Mouse (Mus musculus): Measurements from ENCODE around the gene Ugt2b34. TPM values are rescaled to one million over a fixed set of nuclear protein-coding genes. Genes with fewer than 3 reads are reported as not detected.
"Not testable (repeated sequence)": the region's sequence is repeated elsewhere in the genome, so short reads cannot be mapped to it uniquely, and the experiment has no call there.

Gene Ugt2b34
- under 1 TPM in 1 of 2 experiments, not detected in 1; 0.23 TPM for total RNA-seq (2021)
- long read RNA-seq, experiment 1 = 0 reads
- long read RNA-seq, experiment 2 = 0 reads

DNA sequence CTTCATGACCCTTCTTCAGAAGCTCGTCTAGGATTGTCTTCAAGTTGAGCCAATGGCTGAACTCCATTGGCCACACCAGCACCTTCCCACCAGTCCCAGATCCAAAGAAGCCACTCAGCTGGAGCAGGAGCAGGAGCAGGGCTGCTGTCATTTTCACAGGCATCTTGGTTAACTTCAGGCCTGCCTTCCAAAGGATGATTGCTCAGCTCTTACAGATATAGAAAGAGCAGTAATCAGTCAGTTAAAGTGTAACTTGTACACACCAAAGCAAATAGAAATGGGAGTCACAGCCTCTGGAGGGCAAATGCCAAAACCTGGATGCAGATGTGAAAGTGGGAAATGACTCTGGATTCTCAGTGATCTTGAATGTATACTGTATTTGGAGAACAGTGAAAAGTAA lies at the start of gene Ugt2b34:
Ugt2b34 (minus strand) TSS at position 180 of the 400 bp plus-strand sequence.
- no peak for DNase-seq (ENCODE audit: low spot score in 2 of 2)

DNA sequence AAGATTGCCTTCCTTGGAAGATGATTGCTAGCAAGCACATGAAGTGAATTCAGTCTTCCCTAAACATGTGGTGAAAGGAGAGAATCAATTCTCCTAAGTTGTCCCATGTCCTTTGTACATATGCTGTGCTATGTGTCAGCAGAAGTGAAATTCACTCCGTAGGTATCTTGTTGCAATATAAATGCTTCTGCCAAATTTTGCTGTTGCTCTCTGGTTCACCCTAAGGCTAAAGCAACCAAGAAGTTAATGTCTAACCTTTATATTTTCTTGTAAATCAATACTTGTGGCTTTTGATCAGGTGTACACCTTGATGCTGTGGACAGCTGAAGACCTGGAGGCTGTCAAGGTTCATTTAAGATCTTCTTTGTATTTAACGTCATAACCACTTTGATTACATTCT lies 35.4 kb upstream of the Ugt2b34 start:
- no peak for DNase-seq (ENCODE audit: low spot score in 2 of 2)

DNA sequence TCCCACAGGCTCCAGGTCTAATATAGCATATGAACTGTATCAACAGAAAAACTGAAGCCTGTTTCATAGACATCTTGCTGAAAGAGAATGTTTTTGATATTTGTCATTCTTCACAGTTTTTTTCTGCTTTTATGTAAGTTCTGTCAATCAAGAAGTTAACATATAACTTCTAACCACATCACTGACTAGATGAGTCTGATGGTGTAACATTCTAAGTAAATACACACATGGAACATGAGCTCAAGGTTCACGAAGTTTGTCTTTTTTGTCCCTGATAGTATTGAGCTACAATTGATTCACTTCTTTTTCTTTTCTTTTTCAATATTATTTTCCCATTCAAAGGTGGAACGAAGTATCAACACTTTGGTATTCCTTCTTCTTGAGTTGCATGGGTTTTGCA lies 19.7 kb upstream of the Ugt2b34 start, which contains the start of gene Ugt2b1:
Ugt2b1 (minus strand) TSS at position 105 of the 400 bp plus-strand sequence.
- DNase-seq (ENCODE audit: low spot score in 2 of 2) = no peak

DNA sequence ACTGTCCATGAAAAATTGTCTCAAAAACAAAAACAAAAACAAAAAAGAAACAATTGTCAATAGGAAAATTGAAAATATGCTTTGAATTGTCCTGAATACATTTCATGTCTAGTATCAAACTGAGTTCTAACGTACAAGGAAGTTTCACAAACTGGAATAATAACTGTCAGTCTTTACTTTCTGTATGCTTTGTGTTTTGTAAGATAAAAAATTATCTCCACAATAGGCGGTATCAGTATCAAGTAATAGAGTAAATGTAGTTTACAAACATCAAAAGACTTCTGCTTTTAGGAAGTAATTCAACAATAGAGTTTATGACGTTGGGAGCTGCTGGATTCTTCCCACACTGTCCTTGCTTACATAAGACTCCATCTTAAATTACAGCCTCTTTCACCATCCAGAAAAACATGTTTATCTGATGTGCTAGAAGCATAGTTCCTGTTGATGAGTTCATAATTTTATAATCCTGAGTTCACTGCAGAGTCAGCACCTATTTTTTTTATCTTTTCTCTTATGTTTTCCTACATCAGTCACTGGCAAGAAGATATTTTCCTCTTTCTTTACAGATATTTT lies 14.0 kb upstream of the Ugt2b34 start:
- DNase-seq (ENCODE audit: low spot score in 2 of 2) = no peak

DNA sequence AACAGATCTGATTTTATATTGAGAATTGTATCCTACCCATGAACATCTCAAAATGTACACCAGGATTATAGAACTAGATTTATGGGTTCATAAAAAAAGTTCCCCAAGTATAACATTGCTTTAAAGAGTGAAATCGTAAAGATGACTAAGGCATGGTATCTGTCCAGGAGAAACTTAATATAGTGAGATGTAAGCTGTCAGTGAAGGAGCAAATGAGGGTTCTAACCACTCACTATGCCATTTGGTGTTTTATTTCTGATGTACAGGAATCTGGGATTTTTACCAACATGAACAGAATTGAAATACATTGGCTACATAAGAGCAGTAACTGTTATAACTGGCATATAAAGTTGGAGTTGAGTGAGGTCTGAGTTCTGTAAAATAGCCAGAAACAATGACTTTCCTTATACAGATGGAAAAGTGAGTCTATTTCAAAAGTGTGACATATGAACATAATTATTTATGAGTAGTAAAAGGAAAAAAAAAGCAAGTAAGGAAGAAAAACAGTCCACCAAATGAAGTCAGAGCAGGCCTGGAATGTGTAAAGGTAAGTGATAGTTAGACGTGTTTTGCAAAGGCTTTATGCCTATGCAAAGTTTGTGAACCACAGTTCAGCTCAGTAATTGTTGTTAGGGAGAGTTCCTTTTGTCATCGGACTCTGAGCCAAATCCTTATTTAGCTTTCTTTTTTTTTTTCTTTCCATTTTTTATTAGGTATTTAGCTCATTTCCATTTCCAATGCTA lies 4.8 kb upstream of the Ugt2b34 start:
- no peak for DNase-seq (ENCODE audit: low spot score in 2 of 2)

DNA sequence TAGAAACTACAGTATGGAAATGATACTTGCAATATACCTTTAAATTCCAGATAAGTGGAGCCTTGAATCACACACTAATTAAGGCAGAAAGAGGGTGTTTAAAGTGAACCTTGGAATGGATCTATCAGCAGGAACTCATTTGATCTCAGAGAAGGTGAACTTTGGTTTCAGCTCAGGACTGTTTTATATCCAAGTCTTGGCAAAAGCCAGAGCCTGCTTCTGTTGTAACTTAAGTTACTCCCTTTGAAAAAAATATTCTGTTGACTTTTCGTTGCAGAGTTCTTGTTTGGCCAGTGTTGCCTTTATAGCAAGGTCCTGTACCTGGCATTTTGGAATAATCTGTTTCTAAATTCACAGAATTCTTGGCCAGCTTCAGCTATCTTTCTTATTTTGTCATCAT lies 4.0 kb upstream of the Ugt2b34 start:
- DNase-seq (ENCODE audit: low spot score in 2 of 2) = no peak

DNA sequence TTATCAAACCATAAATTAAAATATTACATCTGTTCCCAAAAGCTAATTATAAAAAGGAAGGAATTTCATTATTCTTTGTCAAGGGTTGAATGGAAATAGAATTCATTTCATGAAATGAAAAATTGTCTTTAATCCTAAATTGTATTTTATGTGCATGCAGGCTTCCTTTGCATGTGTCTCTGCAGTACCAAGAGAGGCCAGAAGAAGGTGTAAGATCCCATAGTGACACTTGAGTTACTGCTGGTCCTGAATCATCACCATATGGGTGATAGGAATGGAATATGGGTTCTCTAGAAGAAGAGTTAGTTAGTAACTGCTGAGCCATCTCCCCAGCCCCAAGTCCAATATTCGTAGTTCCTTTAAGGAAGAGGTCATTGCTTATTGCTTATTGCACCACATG lies 16.8 kb downstream of the Ugt2b34 start:
- no peak for DNase-seq (ENCODE audit: low spot score in 2 of 2)

DNA sequence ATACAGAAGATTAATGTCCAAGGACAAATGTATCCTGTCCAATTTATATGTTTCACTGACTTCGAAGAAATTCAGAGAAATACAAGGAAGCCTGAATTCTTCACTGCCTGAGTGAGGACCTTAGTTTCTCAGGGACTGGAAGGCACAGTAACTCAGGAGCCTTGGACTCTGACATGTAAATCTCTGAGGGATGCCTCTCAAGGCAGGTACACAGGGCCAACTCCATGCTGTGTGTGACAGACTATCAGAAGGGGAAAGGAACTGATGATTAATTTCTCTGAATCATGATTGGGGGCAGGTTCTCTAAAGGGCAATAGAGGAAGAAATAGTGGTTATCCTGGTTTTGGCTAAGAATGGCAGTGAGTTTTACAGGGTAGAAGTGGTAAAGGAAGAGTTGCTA lies 18.3 kb downstream of the Ugt2b34 start:
- DNase-seq (ENCODE audit: low spot score in 2 of 2) = no peak

DNA sequence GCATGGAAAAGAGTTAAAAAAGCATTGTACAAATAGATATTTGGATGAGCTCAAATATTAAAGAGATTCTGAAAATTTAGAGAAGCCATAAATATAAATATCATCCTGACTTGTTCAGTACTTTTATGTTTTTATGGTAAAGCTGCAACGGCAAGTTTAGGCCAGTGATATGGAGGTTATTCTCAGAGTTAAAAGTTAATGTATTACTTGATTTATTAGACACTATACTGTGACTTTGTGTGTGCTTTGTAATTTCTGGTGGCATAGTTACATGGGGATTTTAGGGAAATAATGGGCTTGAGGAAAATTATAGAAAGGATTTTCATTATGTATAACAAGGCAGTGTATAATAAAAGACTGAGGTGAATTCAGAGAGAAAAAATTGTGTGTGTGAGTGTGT lies 19.7 kb downstream of the Ugt2b34 start:
- DNase-seq (ENCODE audit: low spot score in 2 of 2) = no peak

DNA sequence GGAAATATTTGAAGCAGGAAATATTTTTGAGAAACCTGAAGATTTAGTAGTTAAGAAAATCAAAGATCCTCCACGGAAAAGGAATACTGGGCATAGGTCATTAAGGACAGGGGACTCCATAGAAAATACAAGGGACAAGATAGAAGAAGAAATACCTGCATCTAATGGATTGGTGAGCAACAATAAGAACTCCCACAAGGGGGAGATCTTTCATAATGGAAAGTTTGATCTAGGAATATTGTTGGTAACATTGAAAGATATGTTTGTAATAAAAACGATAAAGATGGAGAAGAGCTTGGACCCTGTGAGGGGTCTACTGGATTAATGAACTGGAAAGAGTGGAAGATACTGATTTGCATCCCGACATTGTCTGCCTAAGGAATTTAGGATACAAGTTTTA lies 20.1 kb downstream of the Ugt2b34 start:
- no peak for DNase-seq (ENCODE audit: low spot score in 2 of 2)

DNA sequence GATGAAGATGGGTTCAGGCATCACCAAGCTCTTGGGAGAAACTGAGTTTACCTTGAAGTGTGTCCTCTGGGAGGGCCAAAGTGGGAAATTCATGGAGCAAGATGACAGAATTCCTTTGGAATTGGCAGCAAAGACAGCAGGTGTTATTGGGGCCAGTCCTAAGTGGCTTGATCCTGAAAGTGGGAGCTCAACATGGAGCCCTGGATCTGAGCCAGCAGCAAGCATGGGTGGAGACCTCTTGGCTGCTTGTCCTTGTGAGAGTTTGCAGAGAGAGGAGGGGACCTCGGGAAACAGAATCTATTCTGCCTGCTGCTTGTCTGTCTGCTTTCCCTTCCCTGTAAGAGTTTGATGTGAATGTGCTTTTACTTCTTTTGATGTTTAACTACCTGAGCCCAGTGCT lies 34.9 kb downstream of the Ugt2b34 start:
- no peak for DNase-seq (ENCODE audit: low spot score in 2 of 2)

DNA sequence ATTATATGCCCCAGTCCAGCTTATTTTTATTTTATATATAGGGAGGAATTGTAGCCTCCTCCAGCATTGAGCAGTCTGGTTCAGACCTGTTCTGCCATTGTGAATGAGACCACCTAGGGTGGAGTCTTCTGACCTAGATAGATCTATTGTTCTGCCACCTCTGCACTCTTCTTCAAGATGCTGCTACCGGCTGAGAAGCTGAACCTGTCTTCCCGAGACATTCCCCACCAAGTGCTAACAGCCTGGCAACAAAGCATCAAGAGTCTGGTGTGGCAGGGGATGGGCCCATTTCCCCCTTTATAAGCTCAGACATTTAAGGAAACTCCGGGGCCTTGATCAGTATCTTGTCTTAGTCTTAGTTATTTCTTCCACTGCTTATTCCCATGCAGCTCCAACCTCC lies 48.4 kb downstream of the Ugt2b34 start:
- no peak for DNase-seq (ENCODE audit: low spot score in 2 of 2)

DNA sequence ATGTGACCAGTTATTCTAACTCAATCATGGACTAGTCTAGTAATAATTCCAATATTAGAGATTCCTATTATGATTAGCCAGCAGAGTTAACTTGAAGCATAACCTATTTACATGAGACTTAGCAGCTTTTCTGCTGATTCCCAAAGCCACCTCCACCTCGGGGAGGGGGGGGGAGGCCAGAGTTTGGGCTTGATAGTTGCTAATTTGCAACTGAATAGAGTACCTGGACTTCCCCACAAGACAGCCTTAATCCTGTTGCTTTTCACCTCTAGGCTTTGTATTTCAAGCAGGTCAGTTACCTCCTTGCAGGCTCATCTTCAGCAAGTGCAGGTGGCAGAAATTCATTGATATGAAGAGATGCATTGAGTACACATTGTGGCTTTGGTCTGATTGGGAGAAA lies 49.1 kb downstream of the Ugt2b34 start:
- DNase-seq (ENCODE audit: low spot score in 2 of 2) = no peak

DNA sequence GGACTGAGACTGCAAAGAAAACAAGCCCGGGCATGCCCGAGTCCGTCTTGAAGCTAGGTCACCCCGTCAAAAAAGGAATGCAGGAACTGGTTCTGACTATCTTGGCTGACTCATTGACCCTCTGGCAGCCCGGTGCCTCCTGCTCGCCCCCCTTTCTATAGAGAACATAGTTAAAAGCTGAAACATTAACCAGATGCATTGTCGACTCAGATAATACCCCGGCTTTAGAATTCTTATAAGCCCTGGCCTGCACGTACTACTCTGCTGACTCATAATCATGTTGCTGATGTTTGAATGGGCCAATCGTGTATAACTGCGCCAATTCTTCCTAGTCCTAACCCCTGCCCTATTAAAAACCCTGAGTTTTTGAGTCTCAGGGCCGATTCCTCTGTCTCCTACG lies 50.2 kb downstream of the Ugt2b34 start:
- not testable (repeated sequence) for DNase-seq (ENCODE audit: low spot score in 2 of 2)

DNA sequence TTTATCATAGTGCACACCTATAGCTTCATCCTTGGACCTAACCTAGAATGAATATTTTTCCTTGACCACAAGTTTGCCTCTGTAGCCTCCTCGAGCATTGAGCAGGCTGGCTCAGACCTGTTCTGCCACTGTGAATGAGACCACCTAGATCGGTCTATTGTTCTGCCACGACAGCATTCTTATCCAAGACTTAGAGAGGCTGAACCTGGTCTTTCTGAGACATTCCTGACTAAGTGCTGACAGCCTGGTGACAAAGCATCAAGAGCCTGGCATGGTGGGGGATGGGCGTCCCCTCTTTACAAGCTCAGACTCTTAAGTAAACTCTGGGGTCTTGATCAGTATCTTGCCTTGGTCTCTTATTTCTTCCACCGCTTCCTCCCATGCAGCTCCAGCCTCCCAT lies 55.1 kb downstream of the Ugt2b34 start:
- DNase-seq (ENCODE audit: low spot score in 2 of 2) = no peak

DNA sequence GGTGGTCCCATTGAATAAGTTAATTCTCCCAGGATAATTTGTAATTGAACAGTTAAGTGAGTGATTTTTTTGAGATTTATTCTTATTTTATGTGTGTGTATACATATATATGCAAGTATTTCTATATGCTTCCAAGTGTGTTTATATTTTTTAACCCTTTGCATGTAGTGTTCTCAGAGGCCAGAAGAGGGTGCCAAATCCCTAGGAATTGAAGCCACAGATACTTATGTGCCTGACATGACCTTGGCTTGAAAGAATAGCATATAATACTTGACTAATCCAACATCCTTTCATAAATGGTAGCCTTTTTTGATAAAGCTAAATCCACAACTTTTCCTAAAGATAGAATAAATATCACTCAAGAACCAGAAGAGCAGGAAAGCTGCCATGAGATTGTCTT lies 56.6 kb downstream of the Ugt2b34 start:
- DNase-seq (ENCODE audit: low spot score in 2 of 2) = no peak

DNA sequence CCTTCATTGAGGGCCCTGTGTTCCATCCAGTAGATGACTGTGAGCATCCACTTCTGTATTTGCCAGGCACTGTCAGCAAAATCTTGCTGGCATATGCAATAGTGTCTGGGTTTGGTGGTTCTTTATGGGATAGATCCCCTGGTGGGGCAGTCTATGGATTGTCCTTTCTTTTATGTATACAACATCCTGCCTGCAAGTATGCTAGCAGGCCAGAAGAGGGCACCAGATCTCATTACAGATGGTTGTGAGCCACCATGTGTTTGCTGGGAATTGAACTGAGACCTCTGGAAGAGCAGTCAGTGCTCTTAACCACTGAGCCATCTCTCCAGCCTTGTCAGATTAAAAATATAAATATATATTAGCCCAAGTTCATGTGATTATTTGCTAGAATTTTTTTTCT lies 65.5 kb downstream of the Ugt2b34 start:
- not testable (repeated sequence) for DNase-seq (ENCODE audit: low spot score in 2 of 2)

DNA sequence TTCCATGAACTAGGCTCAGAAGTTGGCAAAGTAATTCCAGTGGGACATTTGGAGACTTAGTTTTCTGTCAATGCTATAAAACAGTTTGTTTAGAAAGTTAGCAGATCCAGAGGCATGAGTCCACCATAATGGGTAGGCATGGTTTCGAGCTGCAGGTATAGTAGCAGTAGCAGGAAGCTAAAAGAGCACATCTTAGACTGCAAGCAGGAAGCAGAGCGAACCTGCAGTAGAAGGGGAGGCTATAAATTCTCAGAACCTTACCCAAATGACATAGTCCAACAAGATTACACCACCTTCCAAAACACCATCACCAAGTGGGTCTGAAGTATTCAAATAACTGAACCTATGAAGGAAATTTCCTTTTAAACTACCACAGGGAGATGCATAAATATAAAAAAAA lies 66.5 kb downstream of the Ugt2b34 start:
- DNase-seq (ENCODE audit: low spot score in 2 of 2) = no peak

Other genes starting within 250 kb of the Ugt2b34 start
- not detected for gene Tmprss11b, start 230.6 kb downstream of the Ugt2b34 start, total RNA-seq (2021)
- not detected for gene Tmprss11e, start 161.1 kb downstream of the Ugt2b34 start, total RNA-seq (2021)
- gene Ythdc1, start 102.7 kb downstream of the Ugt2b34 start, total RNA-seq (2021) = 10 to 100 TPM; 58.3 to 72.1 TPM
- gene Ugt2b1, start 19.6 kb upstream of the Ugt2b34 start, total RNA-seq (2021) = not detected
- under 1 TPM in 1 of 2 experiments, not detected in 1; 0.10 TPM for gene Ugt2b35, start 93.9 kb upstream of the Ugt2b34 start, total RNA-seq (2021)
- gene Ugt2b36, start 185.6 kb upstream of the Ugt2b34 start, total RNA-seq (2021) = not detected
- gene Ugt2b5, start 233.4 kb upstream of the Ugt2b34 start, total RNA-seq (2021) = not detected